Mouse (Mus musculus) hindlimb bud, embryonic 11.5 days (tissue): ENCODE measurements around the gene Sval2.

ENCODE experiments used
- DNase-seq: peaks from one replicate; pipeline ENCODE4 v3.0.0-alpha.2; 2012; ENCODE audit warnings: low read depth, low spot score; ENCODE audit errors: extremely low spot score

Sval2 gene

GRCm38 (mm10) chr6:41852689-41853088, at the start of gene Sval2:
TSS of gene Sval2 (plus strand) at chr6:41852989.
- no peak for DNase-seq

- DNase-seq = no peak
Observed at GRCm38 (mm10) chr6:41824086-41824485, 28.7 kb upstream of the Sval2 start.

DNA sequence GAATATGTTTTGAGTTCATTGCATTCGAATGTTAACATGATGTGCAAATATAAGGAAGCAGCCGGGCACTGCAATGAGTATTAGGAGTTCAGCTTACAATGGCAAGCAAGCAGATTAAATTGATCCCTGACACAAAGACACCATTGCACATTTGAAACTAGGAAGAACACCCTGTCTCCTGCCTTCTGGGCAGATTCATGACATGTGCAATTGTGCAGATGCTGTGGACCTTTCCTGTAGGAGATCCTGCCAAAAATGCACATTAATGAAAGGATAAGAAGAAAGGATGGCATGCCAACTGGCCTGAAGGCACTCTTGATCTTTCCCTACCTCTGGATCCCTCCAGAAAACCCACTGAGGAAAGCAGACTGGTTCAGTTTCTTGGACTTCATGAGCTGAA, 23.3 kb upstream of the Sval2 start:
- no peak for DNase-seq

DNA sequence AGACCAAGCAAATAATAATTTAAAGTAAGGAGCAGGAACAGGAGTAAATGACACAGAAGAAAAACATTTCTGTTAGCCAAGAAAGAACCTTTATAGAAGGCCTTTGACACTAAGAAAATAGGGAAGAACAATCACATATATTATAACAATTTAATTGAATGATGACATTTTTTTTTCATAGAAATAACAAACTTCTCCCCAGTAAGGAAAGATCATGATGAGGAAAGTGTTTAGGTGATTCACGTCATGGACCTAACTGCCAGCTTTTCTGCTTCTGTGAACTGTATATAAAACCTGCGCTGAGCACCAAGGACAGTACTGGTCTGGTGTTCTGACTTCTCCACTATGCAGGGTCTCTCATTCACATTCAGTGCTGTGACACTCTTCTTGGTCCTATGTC, 5.6 kb upstream of the Sval2 start, which contains the start of gene Pip:
Pip (plus strand) TSS at position 301 of the 400 bp plus-strand sequence.
- DNase-seq = no peak

DNA sequence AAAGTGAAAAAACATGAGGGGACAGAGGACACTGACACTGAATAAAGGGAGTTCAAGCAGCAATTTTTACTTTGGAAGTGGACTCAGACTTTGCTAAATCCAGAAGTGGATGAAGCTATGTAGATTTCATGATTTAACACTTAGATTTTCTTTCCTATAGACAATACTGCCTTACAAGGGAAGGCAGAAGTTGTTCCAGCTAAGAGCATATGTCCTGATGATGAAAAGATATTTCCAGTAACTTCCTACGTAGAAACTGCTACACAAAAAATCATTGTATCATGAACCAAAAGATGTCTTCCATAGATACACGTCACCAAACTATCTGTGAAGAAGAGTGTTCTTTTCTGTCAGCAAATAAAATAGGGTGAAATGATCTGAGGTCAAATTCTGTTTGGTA, 11.2 kb downstream of the Sval2 start:
- no peak for DNase-seq

- no peak for DNase-seq
Observed at GRCm38 (mm10) chr6:41911625-41912024, 58.8 kb downstream of the Sval2 start.
